Comparison of ENCODE assay signal across 15 mouse cellular contexts in the genomic region with DNA sequence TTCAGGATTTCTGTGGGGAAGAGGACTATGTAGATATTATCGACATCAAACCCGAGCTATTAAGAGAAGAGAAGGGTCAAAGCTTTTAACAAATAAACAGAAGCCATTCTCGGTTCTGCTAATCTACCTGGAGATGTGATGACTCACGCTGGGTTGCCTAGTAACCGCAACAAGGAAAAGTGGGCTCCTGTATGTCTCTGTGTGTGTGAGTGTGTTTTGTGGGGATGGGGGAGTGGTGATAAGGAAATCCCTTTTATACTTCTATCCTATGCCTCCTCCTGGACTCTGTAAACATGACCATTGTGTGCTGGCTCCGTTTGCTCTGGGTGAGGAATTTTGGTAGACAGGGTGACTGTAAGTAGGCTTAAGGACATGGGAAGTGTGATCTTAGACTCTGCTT.
DNase-seq lines count a peak whose midpoint lies in the region; ATAC-seq and TF ChIP-seq lines count a peak whose summit lies in the region.
"Had no signal": no experiment of that assay in that cellular context is flagged by ENCODE, and none has a peak within 500 bp of the region (broad histone marks: within the 10 kb centered on the region; RNA-seq: fewer than 3 reads in every experiment).

No protein-coding gene starts in this region.

- H3K4me3 ChIP-seq in gastrocnemius, adult 2 months = no peak overlapping the region
- H3K4me3 ChIP-seq in forebrain, embryonic 10.5 days = peak overlapping the region; percentile 12; the same call in 1 of the 2 replicates
- no peak overlapping the region for H3K4me3 ChIP-seq in midbrain, embryonic 15.5 days
- H3K4me3 ChIP-seq: limb, embryonic 12.5 days; neural tube, embryonic 12.5 days had no signal

- H3K36me3 ChIP-seq in forebrain, embryonic 10.5 days (replicated peaks) = no peaks in the 10 kb centered on the region
- H3K36me3 ChIP-seq in midbrain, embryonic 15.5 days (replicated peaks) = no peaks in the 10 kb centered on the region
- H3K36me3 ChIP-seq: G1E; limb, embryonic 12.5 days; neural tube, embryonic 12.5 days had no signal

- no peaks in the 10 kb centered on the region for H3K9me3 ChIP-seq in forebrain, embryonic 10.5 days
- H3K9me3 ChIP-seq in midbrain, embryonic 15.5 days = no peaks in the 10 kb centered on the region
- H3K9me3 ChIP-seq: neural tube, embryonic 12.5 days had no signal

- no peak for DNase-seq in gastrocnemius, adult 2 months
- no peak for DNase-seq in gastrocnemius, postnatal 10 days
- DNase-seq in left cerebral cortex, adult 11 months (ENCODE audit: low spot score) = peak; percentile 21
- no peak for DNase-seq in left cerebral cortex, postnatal 4 days
- DNase-seq in forebrain, embryonic 10.5 days (ENCODE audit: extremely low spot score, low spot score) = no peak
- DNase-seq in cerebellum, postnatal 14 days = no peak
- DNase-seq in urinary bladder, postnatal 36 days (ENCODE audit: low spot score in 2 of 2) = no peak
- DNase-seq: adrenal gland, adult 8-10 months; cerebellum, adult 11-12 months; spleen, adult 18-20 months; thymus, postnatal 4 days had no signal

- intact Hi-C loops in gastrocnemius, adult 2 months (cut with DNase I) = loop anchor here (5.0 to 10.0 kb wide), 2 partner anchors 46 to 688 kb away; no protein-coding TSS in a partner anchor
- intact Hi-C loops in left cerebral cortex, postnatal 4 days (cut with DNase I) = no loop called here

- peaks cover 26% of the 10 kb centered on the region for H3K4me1 ChIP-seq in forebrain, embryonic 10.5 days
- peaks cover 27% of the 10 kb centered on the region for H3K4me1 ChIP-seq in midbrain, embryonic 15.5 days

- ATAC-seq in midbrain, embryonic 15.5 days (replicated peaks) = peak; percentile 92

- H3K27ac ChIP-seq in gastrocnemius, adult 2 months = peak overlapping the region; percentile 66
- peak overlapping the region; percentile 20; the same call in 1 of the 2 replicates for H3K27ac ChIP-seq in forebrain, embryonic 10.5 days
- peak overlapping the region; percentile 70 for H3K27ac ChIP-seq in midbrain, embryonic 15.5 days
- H3K27ac ChIP-seq: limb, embryonic 12.5 days; neural tube, embryonic 12.5 days had no signal

- H3K4me2 ChIP-seq in midbrain, embryonic 15.5 days = peak overlapping the region; percentile 26
- H3K4me2 ChIP-seq: limb, embryonic 12.5 days; neural tube, embryonic 12.5 days had no signal

- no peak for TF ChIP-seq CTCF in gastrocnemius, adult 2 months (IDR thresholded peaks at IDR 0.05)

- 25% methylated on average over 6 of the region's 6 CpGs for WGBS in forebrain, embryonic 10.5 days
- WGBS in midbrain, embryonic 15.5 days = 12% methylated on average over 6 of the region's 6 CpGs

- H3K9ac ChIP-seq in midbrain, embryonic 15.5 days = no peak overlapping the region
- H3K9ac ChIP-seq: limb, embryonic 12.5 days; neural tube, embryonic 12.5 days had no signal

- peaks cover 7% of the 10 kb centered on the region; the same call in 1 of the 2 replicates for H3K27me3 ChIP-seq in forebrain, embryonic 10.5 days (ENCODE audit: poor library complexity, severe bottlenecking)
- H3K27me3 ChIP-seq in midbrain, embryonic 15.5 days (replicated peaks) = no peaks in the 10 kb centered on the region
- H3K27me3 ChIP-seq: neural tube, embryonic 12.5 days had no signal

Comparison
In these comparisons a context has a peak if more than half of its experiments do, and no peak if none do; other contexts are left out.
1. H3K27ac ChIP-seq: peak in every context shown above with its lines; median percentile 70 in midbrain, embryonic 15.5 days; 66 in gastrocnemius, adult 2 months; 20 in forebrain, embryonic 10.5 days.